Mouse (Mus musculus) olfactory bulb, adult 2 months (tissue): ENCODE data around the gene Nubpl.

Experiments
- CTCF ChIP-seq: fragments of 200-500 bp; IDR thresholded peaks from 2 replicates; pipeline ENCODE4 v1.5.1; 2012; ENCODE audit warnings: low read depth, mild to moderate bottlenecking, low read length, moderate library complexity; ENCODE audit not compliant: insufficient read depth
- POLR2A ChIP-seq: fragments of 200-500 bp; IDR thresholded peaks from 2 replicates; pipeline ENCODE4 v1.6.1; 2012; ENCODE audit warnings: mild to moderate bottlenecking, low read depth, low read length, moderate library complexity; ENCODE audit not compliant: insufficient read depth

DNA sequence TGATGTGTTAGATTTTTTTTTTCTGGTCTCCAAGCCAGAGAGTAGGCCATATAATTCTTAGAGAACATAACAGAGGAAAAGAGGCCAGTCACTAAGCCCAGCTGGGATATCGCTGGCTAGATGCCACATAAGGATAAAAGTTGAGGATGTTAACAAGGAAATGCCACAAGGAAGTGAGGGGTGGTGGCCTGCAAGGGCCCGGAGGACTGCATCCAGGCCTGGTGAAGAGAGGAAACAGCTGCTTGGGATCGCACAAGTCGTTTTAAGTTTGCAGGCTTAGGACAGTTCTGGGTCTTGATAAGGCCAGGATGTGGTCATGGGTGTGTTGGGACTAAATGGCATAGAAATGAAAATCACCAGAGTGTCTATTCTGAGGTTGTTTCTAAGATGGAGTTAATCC, 191.0 kb downstream of the Nubpl start:
- TF ChIP-seq CTCF (no peak), POLR2A (no peak)
